Mouse (Mus musculus) frontal cortex, postnatal 36 days (tissue): ENCODE data around the gene Ina.

Experiments used
- DNase-seq, 2 experiments: peaks; one replicate each; pipeline ENCODE4 v3.0.0; 2022; ENCODE audit warnings: low spot score in 2 of 2

Gene Ina

DNA sequence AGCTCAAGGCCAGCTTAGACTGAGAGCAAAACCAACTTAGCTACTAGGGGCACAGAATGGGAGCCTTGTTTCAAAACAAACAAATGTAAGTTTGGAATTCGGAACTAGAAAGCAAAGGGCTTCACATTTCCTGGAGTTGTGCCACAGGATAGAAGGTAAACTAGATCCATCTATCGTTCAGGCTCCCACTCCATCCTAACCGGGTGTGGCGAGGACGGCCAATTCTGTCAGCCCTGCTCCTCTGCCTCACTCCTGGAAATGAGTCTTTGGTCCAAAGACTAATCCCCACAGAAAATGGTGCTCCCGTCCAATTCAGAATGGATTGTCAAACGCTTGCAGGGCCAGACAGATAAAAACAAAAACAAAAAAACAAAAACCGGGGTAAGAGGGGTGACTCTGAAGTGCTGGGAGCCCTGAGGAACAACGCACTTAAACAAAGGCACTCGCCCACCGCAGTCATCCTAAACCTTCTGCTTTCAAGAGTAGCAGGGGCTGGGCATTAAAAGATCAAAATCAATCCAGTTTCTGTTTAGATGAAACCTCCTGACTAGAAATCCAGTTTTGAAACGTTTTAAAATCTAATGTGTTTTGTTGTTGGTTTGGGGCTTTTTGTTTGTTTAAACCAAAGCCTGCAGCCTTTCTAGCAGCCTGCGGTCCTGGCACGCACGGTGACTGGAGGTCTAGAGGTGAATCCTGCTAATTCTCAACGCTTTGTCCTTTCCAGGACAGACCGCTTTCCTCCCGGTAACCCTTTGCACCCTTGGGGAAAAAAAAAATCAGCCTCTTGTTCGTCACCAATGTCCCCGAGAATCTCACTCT lies 949 bp upstream of the Ina start:
- DNase-seq = no peak

DNA sequence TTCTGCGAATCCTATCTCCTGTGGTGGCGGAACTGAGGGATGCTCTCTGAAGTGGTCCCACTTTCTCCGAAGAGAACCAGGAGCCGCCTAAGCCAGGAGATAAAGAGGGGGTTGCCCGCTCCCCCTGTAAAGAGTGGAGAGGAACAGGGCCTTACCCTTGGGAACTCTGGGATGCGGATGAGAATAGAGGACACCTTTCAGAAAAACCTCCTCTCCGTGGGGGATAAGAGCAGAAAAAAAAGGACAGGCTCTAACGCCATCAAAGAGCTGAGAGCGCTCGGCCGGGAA lies 395 bp upstream of the Ina start:
- peak in 1 of 2 experiments; percentile 15 for DNase-seq

DNA sequence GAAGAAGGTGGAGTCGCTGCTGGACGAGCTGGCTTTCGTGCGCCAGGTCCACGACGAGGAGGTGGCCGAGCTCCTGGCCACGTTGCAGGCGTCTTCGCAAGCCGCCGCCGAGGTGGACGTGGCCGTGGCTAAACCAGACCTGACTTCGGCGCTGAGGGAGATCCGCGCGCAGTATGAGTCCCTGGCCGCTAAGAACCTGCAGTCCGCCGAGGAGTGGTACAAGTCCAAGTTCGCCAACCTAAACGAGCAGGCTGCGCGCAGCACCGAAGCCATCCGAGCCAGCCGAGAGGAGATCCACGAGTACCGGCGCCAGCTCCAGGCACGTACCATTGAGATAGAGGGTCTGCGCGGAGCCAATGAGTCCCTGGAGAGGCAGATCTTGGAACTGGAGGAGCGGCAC lies 898 bp downstream of the Ina start:
- DNase-seq = peak; percentile 42 to 50

DNA sequence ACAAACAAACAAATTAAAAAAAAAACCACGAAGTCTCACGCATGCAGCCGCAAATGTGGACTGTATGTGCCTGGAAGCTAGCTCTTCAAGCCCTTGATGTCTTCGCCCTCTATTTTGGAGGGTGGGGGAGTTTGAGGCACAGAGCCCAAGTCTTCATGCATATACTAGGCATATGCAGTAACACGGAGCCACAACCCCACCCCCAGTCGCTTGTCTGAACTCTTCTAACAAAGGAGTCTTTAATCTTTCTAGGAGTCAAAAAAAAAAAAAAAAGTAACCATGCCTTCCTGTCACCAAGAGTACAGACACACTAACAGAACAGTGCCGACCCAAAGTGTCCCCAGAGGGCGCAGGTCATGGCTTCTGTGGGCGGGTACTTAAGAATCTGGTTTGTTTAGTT lies 1.5 kb downstream of the Ina start:
- no peak for DNase-seq

DNA sequence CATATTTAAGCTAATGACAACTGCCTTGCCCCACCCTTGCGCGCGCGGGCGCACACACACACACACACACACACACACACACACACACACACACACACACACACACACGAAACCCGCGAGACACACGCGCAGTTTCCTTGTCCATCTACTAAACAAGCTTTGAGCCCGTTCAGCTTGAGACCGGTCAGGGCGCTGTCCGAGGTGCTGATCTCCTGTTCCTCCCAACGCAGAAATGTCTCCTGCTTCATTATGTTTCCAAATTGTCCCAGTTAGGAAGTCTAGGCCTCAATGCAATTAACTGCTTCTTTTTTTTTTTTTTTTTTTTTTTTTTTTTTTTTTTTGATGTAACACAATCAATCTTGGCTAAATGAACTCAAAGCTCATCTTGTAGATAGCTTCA lies 2.0 kb downstream of the Ina start:
- DNase-seq = peak in 1 of 2 experiments; percentile 34

DNA sequence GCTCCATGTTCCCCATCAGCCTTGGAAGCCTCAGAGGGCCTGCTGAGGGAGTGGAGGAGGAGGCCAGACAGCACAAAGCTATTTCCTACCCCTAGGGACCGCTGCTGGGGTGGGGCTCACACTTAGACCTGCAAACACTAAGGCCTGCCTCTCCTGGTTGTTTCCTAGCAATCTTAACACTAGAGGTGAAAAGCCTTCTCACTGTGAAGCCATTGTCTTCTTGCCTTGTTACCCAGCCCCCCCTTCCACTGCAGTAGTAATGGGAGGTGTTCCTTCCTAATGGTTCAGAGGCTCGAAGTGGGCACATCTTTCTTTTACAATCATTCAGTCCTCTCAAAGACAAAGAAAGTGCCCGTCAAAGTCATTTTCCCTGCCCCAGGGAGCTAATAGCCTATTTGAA lies 3.3 kb downstream of the Ina start:
- DNase-seq = no peak

DNA sequence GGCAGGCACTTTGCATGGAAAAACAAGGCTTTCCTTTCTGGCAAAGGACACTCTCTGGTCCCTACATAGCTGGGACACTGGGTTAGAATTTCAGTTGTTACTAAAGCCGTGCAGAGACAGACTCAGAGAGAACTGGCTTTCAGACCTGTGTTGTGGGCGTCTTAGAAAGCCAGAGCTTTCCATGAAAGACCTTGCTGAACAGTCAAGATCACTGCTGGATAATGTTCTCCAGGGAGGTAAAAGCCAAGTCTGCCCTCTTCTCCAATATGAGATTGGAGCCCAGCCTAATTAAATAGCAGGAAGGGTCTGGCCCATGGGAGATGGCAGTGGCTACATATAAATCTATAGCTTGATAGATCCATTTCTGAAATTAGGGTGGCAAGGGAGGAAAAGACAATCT lies 3.8 kb downstream of the Ina start:
- no peak for DNase-seq

DNA sequence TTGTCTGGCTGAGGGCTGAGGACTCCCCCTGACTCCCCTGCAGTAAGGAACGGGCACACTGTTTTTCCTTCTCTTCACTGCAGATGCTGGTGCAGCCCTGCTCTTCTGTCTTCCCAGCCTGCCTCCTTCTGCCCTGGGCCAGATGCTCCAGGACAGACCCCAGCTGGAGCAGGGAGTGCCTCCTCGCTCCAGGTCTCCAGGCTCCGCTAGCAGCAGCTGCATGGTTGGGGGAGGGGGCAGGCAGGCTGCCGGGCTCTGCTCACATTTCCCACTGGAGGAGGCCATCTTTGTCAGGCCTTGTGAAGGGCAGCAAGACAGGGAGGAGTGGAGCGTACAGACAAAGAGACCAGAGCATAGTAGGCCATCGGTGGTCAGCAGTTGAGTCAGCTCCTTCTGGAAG lies 4.8 kb downstream of the Ina start:
- DNase-seq = no peak

DNA sequence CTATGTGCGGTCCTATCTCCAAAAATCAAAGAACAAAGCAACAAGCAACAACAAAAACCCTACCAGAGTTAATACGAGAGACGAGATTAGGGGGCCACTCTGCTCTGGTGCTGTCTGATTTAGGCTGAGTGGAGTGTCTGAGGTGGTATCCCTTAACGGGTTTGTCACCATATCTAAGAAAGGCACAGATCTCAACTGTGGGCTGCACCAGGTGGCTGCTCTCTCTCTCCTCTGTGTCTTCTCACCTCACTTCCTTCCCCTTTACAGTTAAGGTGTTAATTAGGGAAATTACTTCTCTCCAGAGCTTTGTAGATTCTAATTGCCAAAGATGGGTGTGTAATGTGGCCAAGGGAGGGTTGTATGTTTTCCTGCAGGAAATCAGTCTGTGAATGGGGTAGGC lies 8.2 kb downstream of the Ina start:
- DNase-seq = no peak

DNA sequence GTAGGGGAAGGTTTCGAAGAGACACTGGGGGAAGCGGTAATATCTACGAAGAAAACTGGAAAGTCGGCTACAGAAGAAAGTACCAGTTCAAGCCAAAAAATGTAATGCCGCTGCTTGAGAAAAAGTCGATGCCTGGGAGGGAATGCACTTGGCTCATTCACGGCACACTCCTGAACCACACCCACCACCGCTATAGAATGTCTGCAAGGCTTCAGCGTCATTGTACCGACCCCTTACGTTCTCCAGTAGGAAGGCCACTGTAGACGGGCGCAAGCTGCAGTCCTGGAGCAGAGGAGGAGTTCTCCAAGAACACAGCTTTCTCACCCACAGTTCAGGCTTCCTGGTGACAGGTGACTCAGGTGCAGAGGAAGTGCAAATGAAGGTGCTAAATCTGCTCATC lies 9.0 kb downstream of the Ina start:
- DNase-seq = no peak

DNA sequence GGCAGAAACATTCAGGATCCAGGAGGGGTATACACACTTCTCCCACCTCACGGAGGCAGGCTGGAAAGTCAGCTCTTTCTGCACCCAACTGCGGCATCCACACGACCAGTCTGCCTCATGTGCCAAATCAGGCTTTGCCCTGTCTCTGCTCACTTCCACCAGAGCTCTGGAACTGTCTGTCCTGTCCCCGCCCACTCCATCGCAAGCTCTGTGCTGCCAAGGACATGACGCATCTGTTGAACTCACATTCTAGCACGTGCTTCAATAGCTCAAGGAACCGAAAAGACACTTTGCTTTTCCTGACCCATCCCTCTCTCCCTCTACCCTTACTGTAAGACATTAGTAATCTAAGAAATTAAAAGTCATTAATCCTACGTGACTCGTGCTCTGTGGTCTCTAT lies 10.5 kb downstream of the Ina start:
- peak; percentile 58 to 63 for DNase-seq

DNA sequence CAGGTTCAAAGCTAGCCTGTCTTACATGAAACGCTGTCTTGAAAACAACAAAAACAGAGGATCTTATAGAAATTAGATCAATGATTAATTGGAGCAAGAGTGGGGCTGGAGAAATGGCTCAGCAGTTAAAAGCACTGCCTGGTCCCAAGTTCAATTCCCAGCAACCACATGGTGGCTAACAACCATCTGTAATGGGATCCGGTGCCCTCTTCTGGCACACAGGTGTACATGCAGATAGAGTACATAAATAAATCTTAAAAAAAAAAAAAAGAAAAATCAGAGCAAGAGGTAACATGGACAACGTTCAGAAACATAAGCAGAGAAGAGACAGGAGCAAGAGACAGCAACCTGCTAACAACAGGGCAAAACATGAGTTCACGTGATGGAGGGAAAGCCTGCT lies 12.0 kb downstream of the Ina start:
- DNase-seq = no peak

DNA sequence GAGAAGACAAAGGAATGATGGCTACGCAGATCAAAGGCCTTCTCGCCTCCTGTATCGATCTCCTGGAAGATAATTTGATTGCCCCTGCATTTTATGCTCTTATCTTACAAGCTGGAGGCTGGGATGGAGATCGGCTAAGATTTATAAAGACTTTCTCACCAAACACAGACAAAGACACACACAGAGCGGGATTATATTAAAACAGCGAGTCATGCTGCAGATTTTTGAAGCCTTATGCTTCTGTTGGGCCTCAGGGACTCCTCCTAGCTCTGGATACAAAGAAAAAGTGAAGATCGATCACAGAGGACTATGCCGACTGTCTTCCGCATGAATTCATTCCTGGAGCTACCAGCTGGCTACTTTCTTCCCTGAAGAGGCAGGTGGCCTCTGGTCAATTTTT lies 15.3 kb downstream of the Ina start:
- DNase-seq = no peak

DNA sequence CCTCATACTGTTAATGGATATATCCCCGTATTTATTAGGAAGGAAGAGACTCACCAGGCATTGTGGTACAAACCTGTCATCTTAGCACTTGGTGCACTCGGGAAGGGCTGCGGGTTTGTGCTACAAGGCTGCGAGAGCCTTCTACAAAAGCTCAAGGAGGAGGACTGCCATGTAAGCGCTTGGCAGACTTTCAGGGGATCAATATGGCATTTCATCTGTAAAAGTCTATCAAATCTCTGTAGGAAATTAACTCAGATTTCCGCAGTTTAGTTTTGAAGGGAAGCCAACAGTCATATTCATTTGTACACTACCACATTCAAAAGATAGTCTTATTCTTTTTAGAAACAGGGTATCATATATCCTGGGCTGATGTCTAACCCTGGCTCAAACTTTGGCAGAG lies 17.3 kb downstream of the Ina start:
- DNase-seq = no peak

DNA sequence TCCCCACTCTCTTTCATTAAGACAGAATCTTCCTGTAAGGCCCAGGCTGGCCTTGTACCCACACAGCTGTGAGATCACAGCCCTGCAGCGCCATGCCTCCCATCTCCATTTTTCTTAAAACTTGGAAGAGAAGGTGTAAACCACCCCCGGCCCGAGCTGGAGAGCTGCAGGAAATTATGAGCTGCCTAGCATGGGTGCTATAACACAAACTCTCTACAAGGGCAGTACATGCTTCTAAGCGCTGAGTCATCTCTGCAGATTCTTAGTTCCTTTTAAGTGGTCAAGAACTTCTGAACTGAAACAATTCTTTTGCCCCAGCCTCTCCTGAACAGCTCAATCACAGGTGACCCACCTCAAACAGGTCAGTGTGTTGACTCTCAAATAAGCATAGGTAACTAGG lies 20.4 kb downstream of the Ina start:
- peak; percentile 67 to 77 for DNase-seq

DNA sequence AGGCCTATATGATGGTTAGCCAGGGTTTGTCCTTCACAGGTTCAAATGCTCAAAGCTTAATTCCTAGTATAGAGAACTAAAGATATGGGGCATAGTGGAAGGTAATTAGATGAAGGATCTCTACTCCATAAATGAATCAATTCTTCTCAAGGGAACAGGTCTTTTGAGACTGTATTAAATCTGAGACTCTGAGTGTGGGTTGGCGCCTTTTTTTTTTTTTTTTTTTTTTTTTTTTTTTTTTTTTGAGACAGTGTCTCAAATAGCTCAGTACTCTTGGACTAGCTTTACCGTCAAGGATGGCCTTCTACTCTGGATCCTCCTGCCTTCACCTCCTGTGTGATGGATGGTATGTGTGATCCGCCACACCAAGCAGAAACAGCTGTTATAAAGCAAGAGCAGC lies 22.1 kb downstream of the Ina start:
- no peak for DNase-seq

DNA sequence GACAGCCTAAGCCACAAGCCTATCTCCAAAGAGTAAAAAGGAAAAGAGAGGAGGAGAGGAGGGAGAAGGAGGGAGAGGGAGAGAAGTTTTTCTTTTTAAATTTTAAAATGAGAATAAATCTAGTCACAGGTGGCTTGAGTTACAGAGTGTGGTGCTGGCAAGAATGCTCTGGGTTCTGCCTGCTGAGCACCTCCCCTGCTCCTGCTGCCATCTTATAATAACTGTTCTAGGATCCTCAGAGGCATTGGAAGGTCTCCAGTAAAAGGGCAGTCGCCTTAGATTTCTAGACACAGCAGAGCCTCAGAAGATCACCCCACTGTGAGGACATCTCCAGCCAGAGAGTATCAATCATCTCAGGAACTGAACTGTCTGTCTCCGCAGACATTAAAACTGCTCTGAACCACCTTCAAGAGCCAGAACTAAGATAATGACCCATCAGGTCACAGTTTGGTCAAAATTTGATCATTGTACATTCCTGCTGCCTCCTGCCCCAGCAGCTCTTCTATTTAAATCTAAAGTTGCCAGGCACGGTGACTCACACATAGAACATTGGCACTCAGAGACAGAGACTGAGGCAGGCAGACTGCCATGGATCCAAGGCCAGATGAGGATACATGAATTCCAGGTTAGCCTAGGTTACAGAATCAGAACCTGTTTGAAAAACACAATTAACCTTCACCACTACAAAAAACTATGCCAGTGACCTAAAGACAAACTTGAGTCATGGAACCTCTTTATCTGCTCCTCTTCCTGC lies 26.4 kb downstream of the Ina start:
- DNase-seq = peak; percentile 21 to 52

DNA sequence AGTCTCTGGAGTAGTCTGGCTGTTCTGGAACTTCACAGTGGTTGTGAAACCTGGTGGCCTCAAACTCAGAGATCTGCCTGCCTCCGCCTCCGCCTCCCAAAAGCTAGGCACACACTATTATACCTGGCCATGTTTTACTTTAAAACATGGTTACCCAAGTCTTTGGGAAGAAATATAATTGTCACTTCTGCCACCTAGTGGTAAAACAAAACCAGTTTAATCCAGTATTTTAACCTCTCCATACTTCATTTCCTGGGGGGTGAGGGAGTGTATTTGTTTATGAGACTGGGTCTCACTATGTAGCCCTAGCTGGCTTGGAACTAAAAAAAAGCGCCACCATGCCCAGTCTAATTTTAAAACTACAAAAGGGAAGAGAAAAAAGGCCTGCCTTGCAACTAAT lies 29.1 kb downstream of the Ina start:
- DNase-seq = no peak

DNA sequence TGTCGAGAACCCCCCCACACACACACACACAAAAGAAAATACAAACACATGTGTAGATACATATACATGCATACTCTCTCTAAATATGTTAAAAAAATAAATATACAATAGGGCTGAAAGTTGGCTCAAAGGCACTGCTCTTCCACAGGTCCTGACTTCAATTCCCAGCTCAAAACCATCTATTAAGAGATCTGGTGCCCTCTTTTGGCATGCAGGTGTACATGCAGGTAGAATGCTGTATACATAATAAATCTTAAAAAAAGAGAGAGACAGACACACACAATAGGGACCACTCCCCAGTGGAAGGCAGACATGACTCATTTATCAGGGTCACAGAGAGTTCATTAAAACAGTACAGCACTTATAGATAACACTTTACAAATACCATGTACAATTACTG lies 31.8 kb downstream of the Ina start:
- DNase-seq = no peak

DNA sequence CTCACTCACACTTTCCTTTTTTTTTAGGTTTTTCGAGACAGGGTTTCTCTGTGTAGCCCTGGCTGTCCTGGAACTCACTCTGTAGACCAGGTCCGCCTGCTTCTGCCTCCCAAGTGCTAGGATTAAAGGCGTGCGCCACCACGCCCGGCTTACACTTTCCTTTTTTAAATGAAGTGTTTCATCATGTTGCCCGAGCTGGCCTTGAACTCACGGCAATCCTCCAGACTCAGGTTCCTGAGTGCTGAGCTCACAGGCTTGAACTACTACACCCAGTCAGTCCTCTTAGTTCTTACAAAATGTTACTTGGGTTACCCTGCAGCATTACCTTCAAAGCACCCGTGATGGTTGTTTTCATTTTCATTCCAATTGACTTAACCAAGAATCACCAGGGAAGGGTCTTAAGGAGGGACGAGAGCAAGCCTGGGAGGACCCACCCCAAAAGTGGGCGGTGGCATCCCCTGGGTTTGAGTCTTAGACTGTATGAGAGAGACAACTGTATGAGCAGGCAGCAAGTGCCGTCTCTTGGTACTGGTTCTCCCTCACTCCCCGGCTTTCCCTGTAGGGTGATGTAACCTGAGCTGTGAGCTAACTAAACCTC lies 32.8 kb downstream of the Ina start:
- DNase-seq = no peak

DNA sequence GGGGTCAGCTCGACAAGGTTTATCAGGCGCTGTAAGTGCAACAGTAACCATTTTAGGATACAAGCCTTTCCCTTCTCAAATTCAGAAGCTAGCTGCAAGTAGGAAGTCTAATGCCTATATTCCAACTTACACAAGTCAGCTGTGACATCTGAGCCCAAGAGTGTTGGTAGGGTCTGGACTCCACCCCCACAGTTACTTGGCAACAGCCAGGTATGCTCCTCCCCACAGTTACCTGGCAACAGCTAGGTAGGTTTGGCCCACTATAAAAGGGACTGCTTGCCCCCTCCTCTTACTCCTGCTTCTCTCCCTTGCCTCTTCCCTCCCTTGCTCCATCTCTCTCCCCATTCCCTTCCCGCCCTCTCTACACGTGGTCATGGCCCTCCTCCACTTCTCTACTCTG lies 34.6 kb downstream of the Ina start:
- no peak for DNase-seq

DNA sequence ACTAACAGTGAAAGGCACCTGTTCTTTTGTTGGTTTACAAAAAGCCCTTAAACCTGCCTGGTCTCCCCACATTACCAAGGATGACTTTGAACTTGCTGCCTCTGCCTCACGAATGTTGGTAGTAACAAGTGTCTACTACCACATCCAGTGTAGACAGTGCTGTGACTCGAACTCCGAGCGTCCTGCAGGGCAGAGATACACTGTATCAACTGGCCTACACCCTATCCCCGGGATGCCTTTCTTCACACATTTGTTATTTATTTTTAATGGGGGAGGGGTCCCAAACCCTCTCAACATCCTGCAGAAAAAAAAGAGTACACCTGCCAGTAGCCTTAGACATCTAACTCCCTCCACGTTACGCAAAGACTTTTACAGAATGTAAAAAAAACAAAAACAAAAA lies 35.3 kb downstream of the Ina start:
- DNase-seq = no peak
